ENCODE assay signal across 25 mouse cellular contexts in the genomic region with DNA sequence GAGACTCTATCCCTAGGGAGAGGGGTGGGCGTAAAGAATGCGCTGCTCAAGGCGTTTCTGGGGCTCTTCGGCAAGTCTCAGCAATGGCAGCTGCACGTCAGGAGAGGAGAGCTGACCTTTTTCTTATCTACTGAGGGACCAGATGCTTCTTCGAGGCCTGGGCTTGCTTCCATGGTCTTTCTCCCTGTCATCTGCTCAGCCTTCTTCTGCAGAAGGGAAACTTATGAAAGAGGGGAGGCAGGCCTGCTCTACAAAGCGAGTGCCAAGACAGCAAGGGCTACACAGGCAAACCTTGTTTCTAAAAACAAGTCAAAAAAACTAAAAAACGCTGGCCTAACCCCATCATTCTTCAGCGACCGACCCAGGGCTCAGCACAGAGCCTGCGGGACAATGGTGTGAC. TPM values are rescaled to one million over a fixed set of nuclear protein-coding genes. Genes with fewer than 3 reads are reported as not detected.
DNase-seq lines count a peak whose midpoint lies in the region; ATAC-seq and TF ChIP-seq lines count a peak whose summit lies in the region.
"Had no signal": no experiment of that assay in that cellular context is flagged by ENCODE, and none has a peak within 500 bp of the region (broad histone marks: within the 10 kb centered on the region; RNA-seq: fewer than 3 reads in every experiment).

No protein-coding gene starts in this region.

- H3K4me1 ChIP-seq in lung, embryonic 16.5 days (replicated peaks; ENCODE audit: control insufficient read depth, insufficient read depth, low read length): peaks cover 3% of the 10 kb centered on the region; the same call in 1 of the 2 replicates
- H3K4me1 ChIP-seq in E14TG2a.4 (replicated peaks; ENCODE audit: low read depth, low read length): peaks cover 49% of the 10 kb centered on the region
- no peaks in the 10 kb centered on the region for H3K4me1 ChIP-seq in forebrain, embryonic 14.5 days (ENCODE audit: control insufficient read depth, insufficient read depth, low read length)
- H3K4me1 ChIP-seq: forebrain, embryonic 15.5 days; hindbrain, embryonic 15.5 days; intestine, embryonic 15.5 days; midbrain, embryonic 15.5 days; neural tube, embryonic 13.5 days had no signal

- no peaks in the 10 kb centered on the region for H3K27me3 ChIP-seq in lung, embryonic 16.5 days (ENCODE audit: control insufficient read depth, insufficient read depth, low read depth, low read length)
- no peaks in the 10 kb centered on the region for H3K27me3 ChIP-seq in E14TG2a.4 (ENCODE audit: insufficient read depth, low read length)
- no peaks in the 10 kb centered on the region for H3K27me3 ChIP-seq in forebrain, embryonic 14.5 days (replicated peaks; ENCODE audit: control insufficient read depth, insufficient read depth, low read length)
- H3K27me3 ChIP-seq: embryonic facial prominence, embryonic 15.5 days; forebrain, embryonic 15.5 days; hindbrain, embryonic 15.5 days; intestine, embryonic 15.5 days; midbrain, embryonic 15.5 days; neural tube, embryonic 13.5 days had no signal

- H3K4me2 ChIP-seq in lung, embryonic 16.5 days (ENCODE audit: low read depth, low read length): no peak overlapping the region
- no peak overlapping the region for H3K4me2 ChIP-seq in forebrain, embryonic 14.5 days (ENCODE audit: low read length)
- H3K4me2 ChIP-seq: embryonic facial prominence, embryonic 15.5 days; forebrain, embryonic 15.5 days; hindbrain, embryonic 15.5 days; intestine, embryonic 15.5 days; midbrain, embryonic 15.5 days; neural tube, embryonic 13.5 days had no signal

- H3K27ac ChIP-seq in lung, embryonic 16.5 days (ENCODE audit: low read length): peak overlapping the region; percentile 95
- H3K27ac ChIP-seq in forebrain, embryonic 14.5 days (ENCODE audit: low read depth, low read length): no peak overlapping the region
- H3K27ac ChIP-seq: embryonic facial prominence, embryonic 15.5 days; forebrain, embryonic 15.5 days; hindbrain, embryonic 15.5 days; intestine, embryonic 15.5 days; midbrain, embryonic 15.5 days; neural tube, embryonic 13.5 days had no signal

- no peak overlapping the region for H3K4me3 ChIP-seq in lung, embryonic 16.5 days (ENCODE audit: low read length)
- H3K4me3 ChIP-seq in E14TG2a.4 (replicated peaks; ENCODE audit: low read length): 0 out of 2 replicates have a peak overlapping the region, but pooled peaks have one; percentile 13
- no peak overlapping the region for H3K4me3 ChIP-seq in forebrain, embryonic 14.5 days (ENCODE audit: low read depth, low read length)
- H3K4me3 ChIP-seq: embryonic facial prominence, embryonic 15.5 days; forebrain, embryonic 15.5 days; hindbrain, embryonic 15.5 days; intestine, embryonic 15.5 days; midbrain, embryonic 15.5 days; myocyte; neural tube, embryonic 13.5 days had no signal

- peak; percentile 16; the same call in 1 of the 2 replicates for ATAC-seq in lung, embryonic 16.5 days (ENCODE audit: low read depth)
- no peak for ATAC-seq in forebrain, embryonic 14.5 days
- ATAC-seq: forebrain, embryonic 15.5 days; intestine, embryonic 15.5 days; midbrain, embryonic 15.5 days had no signal

- H3K9ac ChIP-seq in lung, embryonic 16.5 days (ENCODE audit: low read length): no peak overlapping the region
- H3K9ac ChIP-seq in forebrain, embryonic 14.5 days (ENCODE audit: low read length): no peak overlapping the region
- H3K9ac ChIP-seq: embryonic facial prominence, embryonic 15.5 days; forebrain, embryonic 15.5 days; hindbrain, embryonic 15.5 days; intestine, embryonic 15.5 days; midbrain, embryonic 15.5 days; neural tube, embryonic 13.5 days had no signal

- intact Hi-C loops in heart, postnatal 10 days (cut with DNase I): loop anchor here (5.0 kb wide), 1 partner anchor 48 kb away; no protein-coding TSS in a partner anchor
- intact Hi-C loops in heart, postnatal 25 days (cut with DNase I): no loop called here

- no peak for TF ChIP-seq CTCF in E14TG2a.4 (conservative IDR thresholded peaks at IDR 0.05; ENCODE audit: low read length)

- DNase-seq in adrenal gland, adult (ENCODE audit: inconsistent age in 2 of 2, low spot score in 1 of 2): peak; percentile 50 to 60
- DNase-seq in adrenal gland, adult 8-10 months: no peak
- peak; percentile 57 to 60 for DNase-seq in heart, postnatal 10 days
- no peak for DNase-seq in heart, postnatal 25 days (ENCODE audit: low spot score)
- DNase-seq in lung, postnatal 14 days: no peak
- no peak for DNase-seq in forebrain, embryonic 14.5 days (ENCODE audit: low spot score)
- DNase-seq: cerebellum, adult 2 months; cerebellum, postnatal 25 days; gastrocnemius, postnatal 10 days; kidney, adult 8-10 months; kidney, postnatal 14 days; left cerebral cortex, postnatal 4 days; retina, postnatal 1 day; right cerebral cortex, postnatal 4 days; thymus, adult 18-20 months; thymus, postnatal 36 days had no signal

- 41% methylated on average over 11 of the region's 11 CpGs for WGBS in lung, embryonic 16.5 days
- 77% methylated on average over 11 of the region's 11 CpGs for WGBS in forebrain, embryonic 14.5 days

- H3K9me3 ChIP-seq in lung, embryonic 16.5 days (ENCODE audit: control insufficient read depth, low read length): no peaks in the 10 kb centered on the region
- H3K9me3 ChIP-seq in E14TG2a.4 (ENCODE audit: low read length): no peaks in the 10 kb centered on the region
- H3K9me3 ChIP-seq in forebrain, embryonic 14.5 days (replicated peaks; ENCODE audit: control insufficient read depth, low read length): no peaks in the 10 kb centered on the region
- H3K9me3 ChIP-seq: embryonic facial prominence, embryonic 15.5 days; forebrain, embryonic 15.5 days; hindbrain, embryonic 15.5 days; intestine, embryonic 15.5 days; midbrain, embryonic 15.5 days; neural tube, embryonic 13.5 days had no signal

- H3K36me3 ChIP-seq in lung, embryonic 16.5 days (ENCODE audit: control insufficient read depth, insufficient read depth, low read length): no peaks in the 10 kb centered on the region
- peaks cover 5% of the 10 kb centered on the region; the same call in 1 of the 2 replicates for H3K36me3 ChIP-seq in E14TG2a.4 (ENCODE audit: insufficient read depth, low read length)
- no peaks in the 10 kb centered on the region for H3K36me3 ChIP-seq in forebrain, embryonic 14.5 days (ENCODE audit: control insufficient read depth, insufficient read depth, low read length)
- H3K36me3 ChIP-seq: embryonic facial prominence, embryonic 15.5 days; forebrain, embryonic 15.5 days; hindbrain, embryonic 15.5 days; intestine, embryonic 15.5 days; midbrain, embryonic 15.5 days; neural tube, embryonic 13.5 days had no signal

RNA-seq across cellular contexts. Expression of a gene that starts 36.5 kb away (rescaled TPM):
- 10 to 100 TPM; 17.0 to 18.6 (median 17.9) TPM for total RNA-seq in adrenal gland, adult 8-10 months (2022)
- 10 to 100 TPM; 17.2 to 19.0 TPM for total RNA-seq in heart, postnatal 10 days (2021)
- total RNA-seq in heart, postnatal 25 days (2021): 10 to 100 TPM; 15.0 to 15.8 TPM
- polyA plus RNA-seq in lung, embryonic 16.5 days (2015; fragmentation: Nextera tagmentation; extraction: Ambion mirVana): 17.0 and 19.4 TPM in 2 replicates
- 25.1 and 33.2 TPM in 2 replicates for polyA plus RNA-seq in forebrain, embryonic 14.5 days (2014; fragmentation: Nextera tagmentation; extraction: Ambion mirVana)

RNA-seq across cellular contexts. Expression of a gene that starts 36.6 kb away (rescaled TPM):
- 10 to 100 TPM; 42.6 to 53.7 (median 48.3) TPM for total RNA-seq in adrenal gland, adult 8-10 months (2022)
- total RNA-seq in heart, postnatal 10 days (2021): 10 to 100 TPM; 21.9 to 23.0 TPM
- total RNA-seq in heart, postnatal 25 days (2021): 10 to 100 TPM; 18.3 to 20.1 TPM
- polyA plus RNA-seq in lung, embryonic 16.5 days (2015; fragmentation: Nextera tagmentation; extraction: Ambion mirVana): 50.1 and 51.6 TPM in 2 replicates
- 55.4 and 55.5 TPM in 2 replicates for polyA plus RNA-seq in forebrain, embryonic 14.5 days (2014; fragmentation: Nextera tagmentation; extraction: Ambion mirVana)

RNA-seq across cellular contexts. Expression of a gene that starts 36.6 kb away (rescaled TPM):
- 1 to 10 TPM; 3.5 to 6.0 (median 5.1) TPM for total RNA-seq in adrenal gland, adult 8-10 months (2022)
- 1 to 10 TPM; 3.0 to 3.5 TPM for total RNA-seq in heart, postnatal 10 days (2021)
- 1 to 10 TPM; 2.3 to 2.5 TPM for total RNA-seq in heart, postnatal 25 days (2021)
- polyA plus RNA-seq in lung, embryonic 16.5 days (2015; fragmentation: Nextera tagmentation; extraction: Ambion mirVana): 1.8 and 2.2 TPM in 2 replicates
- 1.8 and 3.6 TPM in 2 replicates for polyA plus RNA-seq in forebrain, embryonic 14.5 days (2014; fragmentation: Nextera tagmentation; extraction: Ambion mirVana)

RNA-seq across cellular contexts. Expression of a gene that starts 55.7 kb away (rescaled TPM):
- 10 to 100 TPM in 1 of 4 experiments, 1 to 10 TPM in 3; 4.1 to 11.1 (median 6.8) TPM for total RNA-seq in adrenal gland, adult 8-10 months (2022)
- total RNA-seq in heart, postnatal 10 days (2021): 1 to 10 TPM; 5.4 to 5.5 TPM
- 1 to 10 TPM; 3.3 to 4.0 TPM for total RNA-seq in heart, postnatal 25 days (2021)
- 2.5 and 2.6 TPM in 2 replicates for polyA plus RNA-seq in lung, embryonic 16.5 days (2015; fragmentation: Nextera tagmentation; extraction: Ambion mirVana)
- polyA plus RNA-seq in forebrain, embryonic 14.5 days (2014; fragmentation: Nextera tagmentation; extraction: Ambion mirVana): 5.9 and 6.6 TPM in 2 replicates

Comparison
In these comparisons a context has a peak if more than half of its experiments do, and no peak if none do; other contexts are left out.
1. DNase-seq: peak in adrenal gland, adult (2 of 2) and heart, postnatal 10 days (2 of 2); none in adrenal gland, adult 8-10 months (single experiment), heart, postnatal 25 days (single experiment), lung, postnatal 14 days (single experiment) and forebrain, embryonic 14.5 days (single experiment).